Mouse (Mus musculus) right cerebral cortex, adult 18-20 months (tissue): ENCODE data around the gene Pcnx.

Source experiments
- DNase-seq: peaks from one replicate; pipeline ENCODE4 v3.0.0; 2022; ENCODE audit warnings: mixed read lengths

Gene Pcnx

DNA sequence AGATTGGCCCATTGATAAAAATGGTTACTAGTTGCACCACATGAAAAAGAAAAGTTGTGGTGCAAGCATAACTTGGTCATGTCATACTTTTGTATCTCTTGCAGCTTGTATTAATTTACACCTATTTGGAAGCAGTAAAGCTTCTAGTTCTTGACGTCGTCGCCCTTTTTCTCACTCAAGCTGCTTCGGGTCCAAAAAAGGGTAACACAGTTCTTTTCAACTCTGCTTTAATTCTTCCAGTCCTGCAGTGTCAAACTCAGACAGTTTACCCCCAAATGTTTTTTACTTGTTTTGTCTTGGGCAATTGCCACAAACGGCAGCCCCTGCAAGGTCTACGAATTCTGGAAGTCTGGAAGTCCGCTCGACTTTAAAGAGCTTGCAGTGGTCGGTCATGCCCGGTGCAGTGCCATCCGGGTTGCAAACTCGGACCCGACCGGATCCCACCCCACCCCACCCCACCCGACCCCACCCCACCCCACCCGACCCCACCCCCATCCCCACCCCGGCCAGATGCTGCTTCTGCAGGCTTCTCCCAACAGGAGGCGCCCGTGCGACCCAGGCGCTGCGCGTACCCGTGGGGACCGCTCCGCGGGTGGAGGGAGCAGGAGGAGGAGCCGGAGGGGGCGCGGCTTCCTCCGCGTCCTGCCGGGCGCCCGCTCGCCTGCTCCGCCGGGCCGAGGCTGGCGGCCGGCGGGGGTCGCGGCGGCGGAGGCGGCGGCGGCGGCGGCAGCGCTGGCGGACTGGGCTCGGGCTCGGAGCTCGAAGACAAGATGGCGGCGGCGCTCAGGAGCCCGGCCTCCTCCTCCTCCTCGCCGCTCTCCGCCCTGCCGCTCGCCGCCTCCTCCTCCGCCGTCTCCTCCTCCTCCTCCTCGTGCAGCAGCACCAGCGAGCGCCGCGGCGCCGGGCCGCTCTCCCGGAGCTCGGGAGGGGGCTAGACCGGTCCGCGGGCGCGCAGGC, at the start of gene Pcnx:
Gene Pcnx, plus strand, starts transcription at position 673 of the 957 bp plus-strand sequence.
- peak; percentile 85 for DNase-seq

DNA sequence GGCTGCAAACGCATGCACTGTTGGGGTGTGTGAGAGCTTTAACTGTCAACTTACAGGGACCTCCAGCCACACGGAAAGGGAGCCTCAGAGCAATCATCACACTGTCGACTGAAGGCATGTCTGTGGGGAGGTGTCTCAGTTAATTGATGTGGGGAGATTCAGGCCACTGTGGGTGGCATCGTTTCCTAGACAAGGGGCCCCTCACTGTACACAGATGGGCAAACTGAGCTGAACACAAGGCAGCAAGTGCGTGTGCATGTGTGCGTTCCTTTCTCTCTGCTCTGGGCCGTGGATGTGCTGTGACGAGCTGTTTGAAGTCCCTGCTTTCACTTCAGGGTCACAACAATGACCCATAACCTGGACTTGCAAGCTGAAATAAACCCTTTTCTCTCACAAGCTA, 49.4 kb upstream of the Pcnx start:
- no peak for DNase-seq

DNA sequence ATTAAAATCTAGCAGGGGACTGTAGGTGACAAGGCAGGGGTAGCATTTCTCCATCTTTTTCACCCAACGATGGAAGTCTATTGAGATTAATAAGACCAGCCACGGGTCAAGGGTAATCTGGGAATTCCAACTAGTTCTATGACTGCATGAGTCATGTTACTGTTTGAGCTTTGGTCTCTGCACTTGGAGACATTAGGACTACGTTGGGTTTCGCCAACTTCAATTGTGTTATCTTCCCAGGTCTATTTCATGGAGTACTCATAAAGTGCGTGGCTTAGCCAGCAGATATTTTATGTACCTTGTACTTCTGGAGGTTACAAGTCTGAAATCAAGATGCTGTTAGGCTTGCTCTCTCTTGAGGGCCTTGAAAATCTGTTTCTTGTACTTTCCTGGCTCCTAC, 45.1 kb upstream of the Pcnx start:
- no peak for DNase-seq

DNA sequence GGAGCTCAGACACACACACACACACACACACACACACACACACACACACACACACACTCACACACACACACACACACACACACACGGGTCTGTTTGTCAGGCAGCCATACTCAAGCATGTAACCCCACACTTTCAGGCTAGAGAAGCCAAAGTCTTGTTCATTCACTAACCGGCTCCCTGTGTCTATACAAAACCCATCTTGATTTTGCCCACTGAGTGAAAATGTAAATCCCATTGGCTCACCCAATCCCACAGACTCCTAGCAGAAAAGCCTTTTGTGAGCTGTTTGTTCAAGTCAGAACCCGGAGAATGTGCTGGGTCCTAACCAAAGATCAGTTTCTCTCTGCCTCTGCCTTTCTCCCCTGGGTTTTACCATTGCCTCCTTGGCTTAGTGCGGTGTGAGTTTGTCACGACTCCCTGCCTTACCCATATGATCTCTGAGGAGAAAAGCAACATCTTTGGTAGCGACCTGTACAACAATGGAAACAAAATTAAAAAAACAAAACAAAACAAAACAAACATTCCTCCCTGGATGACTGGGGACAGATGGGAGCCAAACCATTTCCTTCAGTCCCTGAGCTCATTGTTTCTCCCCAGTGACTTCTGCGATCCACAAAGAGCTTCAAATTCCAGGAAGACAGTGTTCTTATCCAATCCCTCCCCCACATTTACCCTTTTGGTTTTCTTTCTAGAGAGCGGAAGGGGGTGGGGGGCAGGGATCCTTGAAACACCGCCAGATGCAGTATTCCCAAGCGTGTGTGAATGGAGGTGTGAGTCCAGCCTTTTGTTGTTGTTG, 43.3 kb upstream of the Pcnx start:
- DNase-seq, result no peak

DNA sequence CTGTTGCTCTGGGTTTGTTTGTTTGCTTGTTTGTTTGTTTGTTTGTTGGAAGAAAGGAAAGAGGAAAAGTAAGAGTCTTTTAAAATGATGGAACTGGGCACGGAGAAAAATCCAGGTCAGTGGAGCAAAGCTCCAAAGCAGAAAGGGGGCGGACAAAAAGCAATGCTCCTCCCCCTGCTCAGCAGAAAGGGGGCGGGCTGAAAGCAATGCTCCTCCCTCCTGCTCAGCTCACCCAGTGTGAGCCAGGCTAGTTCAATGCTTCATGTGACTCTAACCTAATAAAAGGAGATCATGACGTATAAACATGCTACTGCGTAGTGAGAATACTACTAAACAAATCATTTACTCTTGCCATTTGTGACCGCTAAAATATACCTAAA, 42.7 kb upstream of the Pcnx start:
- no peak for DNase-seq

DNA sequence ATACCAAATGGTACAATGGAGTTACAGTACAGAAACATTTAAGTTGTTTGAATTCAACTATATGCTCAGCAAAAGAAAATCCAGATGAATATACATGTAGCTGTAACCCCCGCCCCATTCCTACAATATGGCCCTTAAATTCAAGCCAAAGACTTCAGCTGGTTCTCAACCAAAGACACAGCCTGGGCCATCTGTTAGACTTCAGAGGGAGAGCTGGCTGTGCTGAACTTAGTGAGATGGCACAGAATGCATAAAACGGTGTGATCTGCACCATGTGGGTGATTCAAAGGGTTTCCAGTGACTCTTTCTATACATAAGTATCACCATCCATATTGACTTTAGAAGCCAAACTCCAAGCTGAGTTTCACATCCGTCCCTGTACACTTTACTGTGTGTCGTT, 39.1 kb upstream of the Pcnx start:
- DNase-seq, result peak; percentile 11

DNA sequence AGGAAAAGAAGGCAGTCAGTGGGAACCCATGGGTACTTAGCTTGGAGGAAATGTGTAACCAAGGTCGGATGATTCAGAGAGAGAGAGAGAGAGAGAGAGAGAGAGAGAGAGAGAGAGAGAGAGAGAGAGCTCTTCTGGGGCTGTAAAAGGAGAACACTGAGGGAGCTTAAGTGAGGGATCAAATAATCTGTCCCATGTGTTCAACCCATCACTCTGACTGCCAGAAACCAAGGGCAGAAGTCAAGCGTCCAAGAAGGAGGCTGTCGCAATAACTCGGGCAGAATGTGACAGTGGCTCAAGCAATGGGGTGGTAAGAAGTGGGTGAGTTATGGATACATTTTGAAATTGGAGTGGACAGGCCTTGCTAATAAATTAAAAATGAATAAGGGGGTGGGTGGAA, 37.6 kb upstream of the Pcnx start:
- DNase-seq, result no peak

DNA sequence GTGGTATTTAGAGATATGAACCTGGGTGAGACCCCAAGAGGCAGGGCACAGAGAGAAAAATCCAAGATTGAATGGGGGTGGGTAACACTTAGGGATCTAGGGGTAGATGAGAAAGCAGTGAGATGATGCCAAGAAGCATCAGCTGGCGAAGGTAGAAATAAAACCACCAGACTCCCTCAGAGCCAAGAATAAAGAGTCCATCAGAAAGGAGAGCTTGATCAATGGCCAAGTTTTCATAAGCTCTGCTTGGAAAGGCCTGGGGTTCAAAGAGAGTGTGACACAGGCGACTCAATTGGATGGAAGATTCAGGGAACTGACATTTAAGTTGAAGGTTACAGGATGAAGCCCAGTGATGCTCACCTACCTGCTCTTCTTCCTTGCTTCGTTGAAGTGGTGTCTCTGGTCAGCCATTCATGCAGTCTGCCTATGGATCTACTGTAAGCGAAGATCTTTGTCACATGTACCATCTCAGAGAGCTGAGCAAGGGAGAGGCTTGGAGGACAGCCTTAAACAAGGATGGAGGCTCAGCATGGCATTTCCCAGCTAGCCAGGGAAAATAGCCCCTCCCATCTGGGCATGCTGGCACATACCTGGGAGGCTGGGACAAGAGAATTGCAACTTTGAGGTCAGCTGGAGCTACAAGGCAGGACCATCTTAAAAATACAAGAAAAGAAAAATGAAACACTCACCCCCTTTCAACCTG, 36.9 kb upstream of the Pcnx start:
- DNase-seq, result no peak

DNA sequence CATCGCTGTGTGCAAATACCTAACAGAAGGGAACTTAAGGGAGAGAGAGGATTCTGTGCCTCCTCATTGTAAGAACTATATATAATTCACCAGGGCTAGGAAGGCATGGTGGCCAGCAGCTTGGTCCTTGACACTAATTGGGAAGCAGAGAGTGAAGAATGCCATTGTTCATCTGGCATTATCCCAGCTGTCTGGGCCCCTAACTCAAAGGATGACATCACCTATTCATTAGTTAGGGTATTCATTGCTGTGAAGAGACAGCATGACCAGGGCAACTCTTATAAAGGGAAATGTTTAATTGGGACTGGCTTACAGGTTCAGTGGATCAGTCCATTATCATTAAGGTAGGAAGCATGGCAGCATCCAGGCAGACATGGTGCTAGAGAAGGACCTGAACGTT, 31.5 kb upstream of the Pcnx start:
- DNase-seq, result no peak

DNA sequence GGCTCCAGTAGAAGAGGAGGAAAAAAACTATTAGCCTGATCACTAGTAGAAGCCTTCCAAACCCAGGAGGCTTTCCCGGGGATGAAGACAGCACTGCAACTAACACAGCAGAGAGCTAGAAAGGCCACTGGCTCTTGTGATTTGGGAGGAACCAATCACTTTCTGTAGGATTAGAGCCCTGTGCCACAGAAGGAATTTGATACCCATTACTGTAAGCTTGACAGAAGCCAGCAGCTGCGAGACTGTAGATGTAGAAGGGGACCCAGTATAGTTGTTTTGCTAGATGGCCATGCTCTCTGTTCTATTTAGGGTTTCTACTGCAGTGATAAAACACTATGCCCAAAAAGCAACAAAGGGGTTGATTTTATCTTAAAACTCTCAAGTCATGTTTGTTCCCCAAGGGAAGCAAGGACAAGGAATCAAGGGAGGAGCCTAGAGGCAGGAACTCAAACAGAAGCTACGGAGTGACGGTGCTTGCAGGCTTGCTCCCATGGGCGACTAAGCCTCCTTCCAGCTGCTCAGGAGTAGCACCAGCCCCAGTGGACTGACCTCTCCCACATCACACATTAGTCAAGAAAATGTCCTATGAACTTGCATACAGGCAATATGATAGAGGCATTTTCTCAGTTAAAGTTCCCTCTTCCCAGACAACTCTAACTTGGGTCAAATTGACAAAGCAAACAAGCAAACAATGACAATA, 27.6 kb upstream of the Pcnx start:
- DNase-seq, result no peak

DNA sequence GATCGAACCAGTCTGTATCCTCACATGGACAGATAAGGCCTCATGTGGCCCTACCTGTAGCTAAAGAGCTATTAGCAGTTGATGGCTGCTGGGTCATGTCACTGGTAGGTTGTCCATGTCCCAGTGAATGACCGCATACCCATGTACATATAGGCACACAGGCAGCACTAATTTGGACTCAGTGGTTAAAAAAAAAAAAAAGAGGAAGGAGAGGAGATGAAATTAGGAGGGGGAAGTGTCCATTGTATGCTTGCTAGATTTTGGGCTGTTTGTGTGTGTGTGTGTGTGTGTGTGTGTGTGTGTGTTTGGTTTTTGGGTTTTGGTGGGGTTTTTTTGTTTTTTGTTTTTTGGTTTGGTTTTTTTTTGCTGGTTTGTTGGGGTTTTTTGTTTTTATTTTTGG, 26.7 kb upstream of the Pcnx start:
- DNase-seq, result no peak

DNA sequence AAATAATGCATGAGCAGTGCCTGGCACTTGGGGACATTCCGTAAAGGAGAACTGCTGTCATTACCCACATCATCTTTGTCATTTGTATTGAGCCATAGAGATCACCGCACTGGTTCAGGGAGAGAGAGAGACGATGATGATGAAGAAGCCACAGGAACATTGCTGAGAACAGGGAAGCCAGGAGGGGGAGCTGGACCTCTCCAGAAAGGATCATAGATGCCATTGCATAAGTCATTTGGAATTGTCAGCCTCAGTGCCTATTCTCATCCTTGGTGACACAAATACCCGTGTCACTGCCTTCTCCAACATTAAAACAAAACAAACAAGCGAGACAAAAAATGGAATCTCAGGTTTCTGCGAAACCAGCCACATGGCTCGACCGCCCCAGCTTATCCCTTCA, 23.7 kb upstream of the Pcnx start:
- no peak for DNase-seq

DNA sequence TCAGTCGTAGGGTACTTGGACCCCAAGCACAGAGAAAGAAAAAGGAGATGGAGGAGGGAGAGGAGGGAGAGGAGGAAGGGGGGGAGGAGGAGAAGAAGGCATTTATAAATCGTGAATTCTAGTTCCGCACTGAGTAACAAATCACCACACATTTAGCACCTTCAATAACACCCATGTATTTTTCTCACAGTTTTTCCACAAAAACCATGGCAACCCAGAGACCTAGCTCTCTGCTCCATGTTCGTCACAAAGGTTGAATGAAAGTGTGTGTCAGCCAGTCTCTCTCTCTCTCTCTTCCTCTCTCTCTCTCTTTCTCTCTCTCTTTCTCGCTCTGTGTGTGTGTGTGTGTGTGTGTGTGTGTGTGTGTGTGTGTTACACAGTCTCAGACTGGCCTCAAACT, 22.4 kb upstream of the Pcnx start:
- DNase-seq, result no peak

DNA sequence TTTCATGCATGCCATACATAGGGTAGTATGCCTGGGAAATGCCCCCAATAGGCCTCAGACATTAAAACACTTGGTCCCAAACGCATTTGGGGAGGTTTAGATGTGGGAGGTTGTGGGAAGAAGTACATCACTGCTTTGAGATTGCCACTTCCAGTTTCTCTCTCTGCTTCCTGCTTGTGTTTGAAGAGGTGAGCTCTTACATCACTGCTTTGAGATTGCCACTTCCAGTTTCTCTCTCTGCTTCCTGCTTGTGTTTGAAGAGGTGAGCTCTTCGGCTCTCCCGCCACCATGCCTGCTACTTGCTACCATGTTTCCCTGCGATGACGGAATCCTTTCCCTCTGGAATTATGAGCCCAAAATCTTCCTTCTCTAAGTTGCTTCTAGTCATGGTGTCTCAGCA, 20.2 kb upstream of the Pcnx start:
- DNase-seq, result no peak

DNA sequence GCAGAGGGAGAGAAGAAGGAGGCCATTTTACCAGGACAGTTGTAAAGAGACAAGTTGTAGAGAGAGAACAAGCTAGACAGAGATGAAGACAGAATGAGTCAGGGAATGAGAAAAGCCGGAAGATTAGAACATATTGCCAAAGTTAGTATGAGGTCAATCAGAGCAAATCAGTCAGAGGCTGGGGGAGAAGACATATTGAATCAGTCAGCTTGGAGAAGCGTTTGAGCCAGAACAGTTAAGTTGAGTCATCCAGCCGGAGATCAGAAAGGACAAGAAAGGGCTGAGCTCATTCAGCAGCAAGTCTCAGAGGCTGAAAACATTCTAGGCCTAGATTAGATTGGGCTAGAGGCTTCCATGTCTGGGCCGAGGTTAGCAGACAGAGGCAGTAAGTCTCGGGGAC, 18.8 kb upstream of the Pcnx start:
- DNase-seq, result no peak

DNA sequence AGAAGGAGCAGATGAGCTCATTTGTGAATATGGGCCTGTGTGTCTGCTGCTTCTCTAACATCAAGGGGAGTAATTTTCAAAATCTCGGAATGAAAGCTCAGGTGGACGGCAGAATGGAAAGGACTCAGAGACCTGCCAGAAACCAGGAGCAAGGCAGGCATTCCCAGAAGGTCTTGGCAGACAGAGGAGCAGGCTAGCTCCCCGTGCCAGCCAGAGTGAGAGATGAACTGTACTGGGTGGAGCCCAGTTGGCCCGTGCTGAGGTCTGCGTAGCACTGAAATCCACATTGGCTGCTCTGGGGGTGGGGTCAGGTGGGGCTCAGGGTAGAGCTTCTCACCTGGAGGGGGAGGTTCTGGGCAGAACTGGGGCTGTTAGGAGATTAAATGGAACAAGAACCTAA, 16.3 kb upstream of the Pcnx start:
- DNase-seq, result no peak

DNA sequence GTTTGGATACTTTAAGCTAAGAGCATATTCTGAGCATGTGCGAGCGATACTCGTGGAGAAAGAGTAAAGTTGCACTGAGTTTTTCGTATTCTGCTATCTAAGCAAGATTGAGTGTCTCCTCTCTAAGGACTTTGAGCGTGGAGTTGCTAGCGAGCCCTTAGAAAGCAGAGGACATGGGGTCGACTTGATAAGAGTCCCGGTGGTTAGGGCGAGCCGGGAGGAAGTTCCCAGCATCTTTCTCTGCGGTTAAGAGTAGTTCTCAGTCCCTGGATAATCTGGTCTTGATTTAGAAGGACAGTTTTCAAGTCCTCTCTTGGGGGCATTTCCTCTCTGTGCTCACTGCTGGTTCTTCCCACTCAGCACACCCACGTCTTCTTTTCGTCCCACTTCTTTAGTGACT, 15.3 kb upstream of the Pcnx start:
- DNase-seq, result no peak

DNA sequence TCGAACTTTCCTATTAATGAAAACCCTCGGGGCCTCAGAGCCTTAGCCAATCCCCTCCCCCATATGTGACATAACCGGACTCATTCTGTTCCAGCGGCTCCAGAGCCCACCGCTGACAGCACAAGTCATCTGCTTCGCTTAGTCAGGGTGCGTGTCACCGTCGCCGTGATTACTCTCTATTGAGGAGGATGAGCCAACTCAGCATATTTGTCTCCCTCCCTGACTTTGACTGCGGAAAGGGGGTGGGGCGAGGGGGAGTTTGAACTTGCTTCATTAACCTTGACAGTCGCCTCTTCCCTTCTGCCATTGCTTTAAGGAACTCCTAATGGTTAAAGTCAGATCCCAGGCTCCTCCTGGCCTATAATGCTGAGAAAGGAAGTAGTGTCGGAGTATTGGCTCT, 14.8 kb upstream of the Pcnx start:
- no peak for DNase-seq

DNA sequence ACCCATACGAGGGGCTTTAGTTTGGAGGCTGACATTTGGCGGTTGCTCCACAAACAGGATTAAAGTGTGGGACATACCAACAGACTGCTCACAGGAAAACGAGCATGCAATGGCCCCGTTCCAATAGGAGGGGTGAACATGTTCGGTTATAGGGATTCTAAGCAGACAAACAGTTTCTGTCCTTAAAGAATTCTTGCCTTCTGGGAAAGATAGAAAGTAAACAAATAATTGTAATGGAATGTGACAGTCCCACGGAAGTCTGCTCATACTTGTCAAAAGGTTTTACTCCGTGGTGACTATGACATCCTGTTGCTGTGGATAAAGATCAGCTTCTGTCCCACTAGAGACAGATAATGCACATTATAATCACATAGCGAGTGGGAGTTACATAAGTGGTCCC, 10.2 kb upstream of the Pcnx start:
- DNase-seq, result no peak

DNA sequence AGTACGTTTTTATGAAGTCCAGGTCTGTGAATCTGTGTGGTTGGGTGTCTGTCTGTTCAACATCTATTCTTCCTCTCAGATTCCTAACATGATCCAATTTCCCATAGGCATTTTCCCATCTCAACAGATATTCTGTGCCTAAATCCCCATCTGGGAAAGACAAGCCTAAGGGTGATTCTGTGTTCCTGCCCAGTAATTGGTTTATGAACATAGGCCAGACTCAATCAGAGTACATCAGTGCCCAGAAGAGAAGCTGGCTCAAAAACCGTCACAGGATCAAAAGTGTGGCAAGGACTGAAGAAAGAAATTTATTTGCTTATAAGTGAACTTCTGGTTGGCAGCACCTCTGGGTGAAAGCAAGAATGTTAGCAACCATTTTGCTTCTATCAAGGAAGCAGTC, 7.3 kb upstream of the Pcnx start:
- DNase-seq, result no peak

DNA sequence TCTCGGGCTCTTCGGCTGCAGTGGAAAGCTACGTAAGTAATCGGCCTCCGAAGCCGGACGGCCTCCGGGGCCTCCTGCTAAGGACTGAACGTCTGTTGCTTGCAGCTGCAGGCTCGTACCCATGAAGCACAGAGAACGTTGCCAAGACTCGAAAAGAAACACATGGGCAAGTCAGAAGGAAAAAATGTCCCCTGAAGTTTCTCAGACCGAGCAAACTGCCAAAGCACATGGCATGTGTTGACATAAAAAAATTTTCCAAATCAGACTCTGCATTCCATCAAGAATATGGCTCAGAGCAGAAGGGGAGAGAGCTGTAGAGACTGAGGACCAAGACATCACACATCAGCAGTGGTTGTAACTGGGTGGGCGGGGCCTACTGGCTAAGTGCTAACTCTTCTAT, 6.8 kb upstream of the Pcnx start:
- DNase-seq, result no peak

DNA sequence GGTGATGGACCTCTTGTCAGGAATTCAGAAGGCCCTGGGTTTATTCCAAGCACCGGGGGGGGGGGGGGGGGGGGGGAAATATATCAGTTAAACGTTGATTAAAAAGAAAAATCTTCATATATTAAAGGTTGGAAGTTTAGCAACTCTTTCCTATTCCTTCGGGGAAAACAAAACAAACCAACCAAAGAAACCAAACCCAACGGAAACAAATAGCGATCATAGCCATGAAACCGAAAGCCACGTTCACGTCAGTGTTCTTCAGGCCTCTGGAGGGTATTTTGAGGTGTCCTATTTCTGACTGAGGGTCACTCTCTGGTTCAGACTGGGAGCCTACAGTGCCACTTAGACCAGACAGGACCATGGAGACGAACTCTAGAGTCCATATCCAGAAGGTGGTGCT, 6.3 kb upstream of the Pcnx start:
- DNase-seq, result no peak

DNA sequence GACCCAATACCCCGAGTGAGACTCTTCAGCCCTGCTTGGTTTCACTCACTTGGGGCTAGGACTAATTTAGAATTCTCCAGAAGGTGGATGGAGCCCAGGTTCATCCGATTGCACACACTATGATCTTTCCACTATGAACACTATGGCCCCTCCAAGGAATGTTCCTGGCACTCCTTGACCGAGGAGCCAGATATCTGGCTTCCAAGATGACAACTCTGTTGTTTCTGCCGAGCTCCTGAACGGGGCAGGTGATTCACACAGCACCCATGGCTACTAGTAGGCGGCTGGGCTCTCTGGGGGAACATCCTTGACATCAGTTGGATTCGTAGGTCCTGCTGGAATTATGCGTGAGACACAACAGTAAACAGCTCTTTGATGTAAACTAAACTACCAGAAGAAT, 4.8 kb upstream of the Pcnx start:
- DNase-seq, result no peak
